ENCODE assay signal across 21 mouse cellular contexts in genomic region chr8:116573085-116573484, GRCm38 (mm10).
DNase-seq lines count a peak whose midpoint lies in the region; ATAC-seq and TF ChIP-seq lines count a peak whose summit lies in the region.
"Had no signal": no experiment of that assay in that cellular context is flagged by ENCODE, and none has a peak within 500 bp of the region (broad histone marks: within the 10 kb centered on the region; RNA-seq: fewer than 3 reads in every experiment).

No protein-coding gene starts in this region.

- H3K4me3 ChIP-seq in ES-Bruce4 (ENCODE audit: low read depth, low read length) (no peak overlapping the region), ES-E14 (ENCODE audit: insufficient read depth in 1 of 2, low read depth in 1 of 2, low read length in 2 of 2, poor library complexity in 1 of 2, severe bottlenecking in 1 of 2) (no peak overlapping the region)
- H3K4me3 ChIP-seq: embryonic facial prominence, embryonic 10.5 days; embryonic facial prominence, embryonic 12.5 days; forebrain, embryonic 13.5 days; forebrain, embryonic 15.5 days had no signal

- no peaks in the 10 kb centered on the region for H3K27me3 ChIP-seq in ES-Bruce4 (ENCODE audit: control insufficient read depth, insufficient read depth, low read length, poor library complexity, severe bottlenecking)
- H3K27me3 ChIP-seq: CH12.LX; embryonic facial prominence, embryonic 12.5 days; forebrain, embryonic 13.5 days; forebrain, embryonic 15.5 days had no signal

- TF ChIP-seq POLR2A in ES-Bruce4 (IDR thresholded peaks at IDR 0.05; ENCODE audit: insufficient read depth, low read length): no peak

- ATAC-seq in monocyte, adult 5-6 weeks (replicated peaks; ENCODE audit: insufficient number of reproducible peaks, low FRiP score, low TSS enrichment, poor library complexity, severe bottlenecking): no peak
- ATAC-seq: CD4-positive, CD25-positive, alpha-beta regulatory T cell, adult 4 months; forebrain, embryonic 13.5 days; forebrain, embryonic 15.5 days; forebrain, postnatal 0 days had no signal

- TF ChIP-seq CTCF in ES-Bruce4 (IDR thresholded peaks at IDR 0.05; ENCODE audit: low read depth, low read length): no peak

- TF ChIP-seq EP300 in ES-Bruce4 (IDR thresholded peaks at IDR 0.05; ENCODE audit: insufficient read depth, low read depth, low read length): peak; percentile 71; the same call in 1 of the 2 replicates

- H3K4me1 ChIP-seq in ES-Bruce4 (ENCODE audit: control insufficient read depth, insufficient read depth, low read length) (no peaks in the 10 kb centered on the region), ES-E14 (ENCODE audit: control insufficient read depth in 2 of 2, insufficient read depth in 2 of 2, low read length in 2 of 2, poor library complexity in 1 of 2) (peaks cover 10 to 12% of the 10 kb centered on the region in 2 experiments)
- H3K4me1 ChIP-seq: embryonic facial prominence, embryonic 10.5 days; embryonic facial prominence, embryonic 12.5 days; forebrain, embryonic 13.5 days; forebrain, embryonic 15.5 days had no signal

- H3K9ac ChIP-seq in ES-Bruce4 (ENCODE audit: low read depth, poor library complexity, severe bottlenecking): no peak overlapping the region
- no peak overlapping the region for H3K9ac ChIP-seq in ES-E14 (ENCODE audit: insufficient read depth, low read depth, low read length, poor library complexity, severe bottlenecking)
- H3K9ac ChIP-seq: embryonic facial prominence, embryonic 12.5 days; forebrain, embryonic 13.5 days; forebrain, embryonic 15.5 days; forebrain, postnatal 0 days had no signal

- in situ Hi-C loops in ES-E14 (cut with MboI; ENCODE audit: low sequenced_read_pairs in 2 of 2, unreplicated experiment in 2 of 2): no loop called here

- H3K9me3 ChIP-seq in ES-Bruce4 (replicated peaks; ENCODE audit: control insufficient read depth, insufficient read depth, low read length, poor library complexity, severe bottlenecking): no peaks in the 10 kb centered on the region
- no peaks in the 10 kb centered on the region for H3K9me3 ChIP-seq in ES-E14 (ENCODE audit: control insufficient read depth, insufficient read depth, low read depth, low read length)
- H3K9me3 ChIP-seq: embryonic facial prominence, embryonic 12.5 days; forebrain, embryonic 13.5 days; forebrain, embryonic 15.5 days had no signal

- peaks cover 27% of the 10 kb centered on the region for H3K36me3 ChIP-seq in ES-Bruce4 (ENCODE audit: control insufficient read depth, insufficient read depth, low read length, poor library complexity, severe bottlenecking)
- peaks cover 31% of the 10 kb centered on the region for H3K36me3 ChIP-seq in ES-E14 (ENCODE audit: control insufficient read depth, insufficient read depth, low read length, poor library complexity, severe bottlenecking)
- H3K36me3 ChIP-seq: forebrain, embryonic 15.5 days had no signal

- H3K27ac ChIP-seq in ES-Bruce4 (ENCODE audit: insufficient read depth, low read length) (peak overlapping the region; percentile 22; the same call in 1 of the 2 replicates), ES-E14 (ENCODE audit: insufficient read depth, low read depth, low read length, poor library complexity, severe bottlenecking) (peak overlapping the region; percentile 59; the same call in 1 of the 2 replicates)
- H3K27ac ChIP-seq: embryonic facial prominence, embryonic 10.5 days; embryonic facial prominence, embryonic 12.5 days; forebrain, embryonic 13.5 days; forebrain, embryonic 15.5 days had no signal

- DNase-seq in ES-E14 (ENCODE audit: low read depth, low spot score) (peak; percentile 39), ZHBTc4 (ENCODE audit: low read depth, low spot score) (peak; percentile 86)
- DNase-seq in right cerebral cortex, postnatal 36 days (ENCODE audit: low spot score in 2 of 2): no peak
- DNase-seq: adrenal gland, adult 2 months; adrenal gland, postnatal 10 days; adrenal gland, postnatal 25 days; B cell, adult 2 months; cerebellum, adult 11 months; cerebellum, adult 2 months; cerebellum, adult 9-10 months; cerebellum, postnatal 10 days; cerebellum, postnatal 25 days; forebrain, postnatal 0 days had no signal

TF ChIP-seq in ES-E14, 5 proteins besides CTCF, POLR2A, EP300 and RAD21:
- TF ChIP-seq ZC3H11A (IDR thresholded peaks at IDR 0.05; ENCODE audit: borderline replicate concordance, low read depth, low read length): no peak
- TF ChIP-seq HCFC1 (IDR thresholded peaks at IDR 0.05; ENCODE audit: borderline replicate concordance, insufficient read depth, low read length): no peak

Comparison
In these comparisons a context has a peak if more than half of its experiments do, and no peak if none do; other contexts are left out.
1. DNase-seq: peak in ES-E14 (single experiment) and ZHBTc4 (single experiment); none in right cerebral cortex, postnatal 36 days (0 of 2).